Mouse (Mus musculus) T-helper 1 cell (primary cell): Measurements from ENCODE around the gene Pctp.

ENCODE experiments used
- in situ Hi-C: fragments of 300-600 bp; cut with MboI, MseI; formaldehyde crosslinking; loops from one replicate; pipeline ENCODE4 v1.15.1; 2025; ENCODE audit warnings: high pct_unique_total_duplicates

Pctp gene

GRCm38 (mm10) chr11:90007791-90008531, 5.3 kb upstream of the Pctp start:
- in situ Hi-C loops = loop anchor here (10.0 kb wide), 1 partner anchor 617 kb away; no protein-coding TSS in a partner anchor

- in situ Hi-C loops = loop anchor here (10.0 kb wide), 1 partner anchor 619 kb away; no protein-coding TSS in a partner anchor
Measured at GRCm38 (mm10) chr11:90006111-90006510, 3.4 kb upstream of the Pctp start.

- in situ Hi-C loops = loop anchor here (10.0 kb wide), 1 partner anchor 621 kb away; no protein-coding TSS in a partner anchor
Measured at GRCm38 (mm10) chr11:90003386-90003785, 692 bp upstream of the Pctp start.

GRCm38 (mm10) chr11:90002987-90003348, 274 bp upstream of the Pctp start:
- in situ Hi-C loops = loop anchor here (10.0 kb wide), 1 partner anchor 622 kb away; no protein-coding TSS in a partner anchor

GRCm38 (mm10) chr11:90001396-90002230, 1.1 kb downstream of the Pctp start:
- in situ Hi-C loops = loop anchor here (10.0 kb wide), 1 partner anchor 623 kb away; no protein-coding TSS in a partner anchor

GRCm38 (mm10) chr11:90000666-90001065, 2.0 kb downstream of the Pctp start:
- in situ Hi-C loops = loop anchor here (10.0 kb wide), 1 partner anchor 624 kb away; no protein-coding TSS in a partner anchor

GRCm38 (mm10) chr11:89998996-89999770, 3.5 kb downstream of the Pctp start:
- in situ Hi-C loops = no loop called here

GRCm38 (mm10) chr11:89996856-89997255, 5.8 kb downstream of the Pctp start:
- in situ Hi-C loops = no loop called here

- in situ Hi-C loops = no loop called here
Measured at GRCm38 (mm10) chr11:89996406-89996805, 6.3 kb downstream of the Pctp start.

GRCm38 (mm10) chr11:89995596-89995995, 7.1 kb downstream of the Pctp start:
- in situ Hi-C loops = no loop called here

GRCm38 (mm10) chr11:89994706-89995105, 8.0 kb downstream of the Pctp start:
- in situ Hi-C loops = no loop called here

GRCm38 (mm10) chr11:89991661-89992060, 11.0 kb downstream of the Pctp start:
- in situ Hi-C loops = no loop called here

- in situ Hi-C loops = loop anchor here (5.0 kb wide), 1 partner anchor 178 kb away; no protein-coding TSS in a partner anchor
Measured at GRCm38 (mm10) chr11:89988936-89989589, 13.6 kb downstream of the Pctp start.

- in situ Hi-C loops = loop anchor here (5.0 kb wide), 1 partner anchor 181 kb away; no protein-coding TSS in a partner anchor
Measured at GRCm38 (mm10) chr11:89986516-89986915, 16.2 kb downstream of the Pctp start.

GRCm38 (mm10) chr11:89985200-89986187, 17.2 kb downstream of the Pctp start:
- in situ Hi-C loops = loop anchor here (5.0 kb wide), 1 partner anchor 182 kb away; no protein-coding TSS in a partner anchor

- in situ Hi-C loops = loop anchor here (5.0 kb wide), 1 partner anchor 93 kb away; no protein-coding TSS in a partner anchor
Measured at GRCm38 (mm10) chr11:89984436-89984835, 18.3 kb downstream of the Pctp start.

- in situ Hi-C loops = loop anchor here (5.0 kb wide), 1 partner anchor 94 kb away; no protein-coding TSS in a partner anchor
Measured at GRCm38 (mm10) chr11:89982918-89983317, 19.8 kb downstream of the Pctp start.

GRCm38 (mm10) chr11:89980106-89980505, 22.6 kb downstream of the Pctp start:
- in situ Hi-C loops = loop anchor here (5.0 kb wide), 1 partner anchor 97 kb away; no protein-coding TSS in a partner anchor
